Mouse (Mus musculus) layer of hippocampus, adult 8-10 months (tissue): Measurements from ENCODE around the gene Gnai1. TPM values are rescaled to one million over a fixed set of nuclear protein-coding genes. Genes with fewer than 3 reads are reported as not detected.
A peak's percentile ranks its signal among the peaks of the same experiment; 100 is the strongest.

Experiments used
- DNase-seq, 2 experiments: peaks; one replicate each; pipeline ENCODE4 v3.0.0; 2022; ENCODE audit warnings: low spot score in 2 of 2
- total RNA-seq, 4 experiments: library from RNA; stranded (reverse); gene quantifications; 2 replicates each; pipeline ENCODE4 v1.2.4; 2022

The Gnai1 gene
- total RNA-seq, 4 experiments from 2014 or later: 149 to 183 (median 162) TPM

DNA sequence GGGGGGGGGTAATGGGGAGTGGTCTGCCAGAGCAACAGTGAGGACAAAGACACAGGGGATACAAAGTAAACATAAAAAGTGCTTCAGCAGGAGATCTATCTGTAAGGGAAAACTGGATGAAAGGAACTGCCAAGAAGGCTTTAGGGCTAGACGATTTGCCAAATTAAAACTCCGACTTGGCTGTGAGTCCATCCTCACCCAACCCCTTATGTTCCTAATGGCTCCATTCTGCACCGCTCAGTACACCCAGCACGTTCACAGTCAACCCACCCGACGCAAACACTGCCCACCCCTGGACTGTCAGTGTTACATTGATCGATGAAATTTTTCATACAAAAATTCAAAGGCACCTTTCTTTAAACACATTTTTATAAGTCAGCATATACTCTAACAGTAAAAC is 71.5 kb downstream of the Gnai1 start:
- DNase-seq: no peak

DNA sequence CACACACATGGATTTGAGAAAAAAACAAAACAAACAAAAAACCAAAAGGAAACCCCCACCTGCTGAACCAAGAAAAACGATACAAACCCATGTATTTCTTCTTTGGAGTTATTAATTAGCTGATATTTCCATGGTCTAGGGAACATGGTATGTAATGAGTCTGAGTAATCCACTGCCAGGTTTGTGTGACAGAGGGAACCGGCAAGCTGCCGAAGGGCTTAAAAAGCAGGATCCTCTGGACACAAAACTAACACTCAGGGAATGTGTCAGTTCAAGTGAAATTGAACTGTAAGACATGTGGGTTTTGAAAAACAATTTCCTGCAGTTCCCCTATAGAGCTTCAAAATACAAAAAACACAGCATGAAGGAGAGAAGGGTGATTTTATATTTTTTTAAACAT is 72.1 kb downstream of the Gnai1 start:
- no peak for DNase-seq

DNA sequence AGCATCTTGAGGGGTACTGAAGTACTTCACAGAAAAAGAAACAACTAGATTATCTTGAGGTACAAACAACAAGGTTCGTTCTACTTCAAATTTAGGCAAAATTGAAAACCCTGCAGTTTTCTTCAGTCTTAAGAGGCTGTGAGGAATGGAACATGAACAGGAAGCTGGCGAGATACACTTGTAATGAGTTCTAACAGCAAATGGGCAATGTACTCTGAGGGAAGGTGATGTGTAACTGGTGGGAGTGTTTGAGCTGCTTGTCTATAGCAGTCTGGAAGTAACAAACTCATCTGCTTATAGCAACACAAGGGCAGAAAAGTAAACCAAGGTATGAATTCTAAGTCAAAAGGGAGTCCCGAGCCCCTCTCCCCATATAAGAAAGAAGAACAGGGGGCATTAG is 78.1 kb downstream of the Gnai1 start:
- DNase-seq: no peak

DNA sequence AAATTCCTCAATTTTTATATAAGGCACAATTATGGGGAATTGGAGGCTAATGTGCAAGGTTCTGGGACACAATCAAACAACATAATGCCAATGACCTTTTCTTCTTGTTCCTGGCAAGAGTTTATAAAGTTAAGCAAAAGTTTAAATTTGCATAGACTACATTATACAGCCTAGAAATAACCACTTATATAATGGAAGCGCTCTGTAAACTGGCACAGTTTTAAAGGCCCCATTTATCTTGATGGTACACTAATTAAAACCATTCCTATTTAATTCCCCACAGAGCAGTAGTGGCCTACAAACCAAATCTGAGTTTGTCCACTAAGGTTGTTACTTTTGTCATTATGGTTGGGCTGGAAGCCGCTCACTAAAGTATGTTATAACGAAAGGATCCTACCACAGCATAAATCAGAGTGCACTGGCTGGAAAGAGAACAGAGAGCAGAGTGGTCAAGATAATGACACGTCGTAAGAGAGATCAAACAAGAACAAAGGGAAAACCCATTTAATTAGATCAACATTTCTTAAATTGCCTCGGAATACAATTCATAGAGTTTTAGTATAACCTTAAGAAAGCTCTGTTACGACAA is 85.7 kb downstream of the Gnai1 start:
- DNase-seq: no peak

DNA sequence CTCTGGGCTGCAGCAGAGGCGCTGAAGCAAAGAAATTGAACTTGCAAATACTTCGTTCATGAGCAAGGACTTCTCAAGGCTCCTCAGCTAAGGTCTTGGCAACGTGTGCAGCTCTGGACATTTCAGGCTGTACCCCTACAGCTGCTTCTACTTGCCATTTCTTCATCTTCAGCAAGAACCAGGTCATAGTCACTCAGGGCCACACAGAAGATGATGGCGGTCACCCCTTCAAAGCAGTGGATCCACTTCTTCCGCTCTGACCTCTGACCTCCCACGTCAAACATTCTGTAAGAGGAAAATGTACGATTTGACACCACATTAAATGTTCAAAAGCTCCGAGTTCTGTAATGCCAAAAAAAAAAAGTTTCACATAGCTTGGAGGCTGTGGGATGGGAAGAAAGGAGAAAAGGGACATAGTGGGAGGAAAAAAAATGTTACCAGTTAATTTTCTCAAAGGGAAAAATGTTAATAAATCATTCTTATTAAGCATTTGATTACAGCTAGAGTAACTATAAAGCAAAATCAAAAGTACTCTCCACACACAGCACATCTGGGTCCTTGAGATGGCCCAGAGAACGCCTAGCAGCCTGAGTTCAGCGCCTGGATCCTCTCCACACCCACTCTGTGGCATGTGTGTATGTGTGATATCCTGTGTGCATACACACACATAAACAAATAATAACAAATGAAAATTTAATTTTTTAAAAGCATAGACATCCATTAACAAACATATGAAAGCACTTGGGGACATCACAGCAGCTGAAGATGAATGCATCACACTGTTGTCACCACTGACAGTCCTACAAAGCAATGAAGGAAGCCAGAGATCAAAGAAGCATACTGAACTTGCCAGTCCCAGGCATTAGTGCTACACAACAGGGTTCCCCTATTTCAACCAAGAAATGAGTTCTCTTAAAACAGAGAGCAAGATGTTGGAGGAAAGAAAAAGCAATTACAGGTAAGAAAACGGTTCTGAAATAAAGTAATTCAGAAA is 86.6 kb downstream of the Gnai1 start:
- no peak for DNase-seq

DNA sequence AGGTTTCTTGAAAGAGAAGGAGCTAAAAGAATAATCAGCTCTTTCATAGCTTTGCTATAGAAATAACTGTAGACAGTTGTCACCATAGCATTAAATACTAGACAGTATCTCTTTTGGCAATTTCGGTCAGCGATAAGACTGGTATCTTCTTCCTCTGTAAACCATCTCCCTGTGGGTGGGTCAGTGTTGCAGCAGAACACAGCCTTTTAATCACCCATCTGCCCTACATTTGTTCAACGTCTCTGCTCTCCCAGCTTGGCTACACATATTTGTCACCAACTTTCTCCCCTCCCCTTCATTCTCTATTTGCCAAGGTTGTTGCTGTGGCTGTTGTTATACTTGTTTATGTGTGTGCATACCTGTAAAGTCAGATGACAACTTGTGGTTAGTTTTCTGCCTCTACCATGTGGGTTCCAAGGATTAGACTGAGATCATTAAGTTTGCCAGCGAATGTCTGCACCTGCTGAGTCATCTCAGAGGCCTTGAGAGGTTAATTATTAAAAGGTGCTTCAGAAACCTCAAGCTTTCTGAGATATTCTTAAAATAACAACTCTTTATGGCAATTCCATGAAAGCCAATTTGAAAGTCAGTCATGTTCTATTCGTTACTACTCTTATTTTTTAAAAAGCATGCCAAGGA is 109.7 kb downstream of the Gnai1 start:
- DNase-seq: no peak

DNA sequence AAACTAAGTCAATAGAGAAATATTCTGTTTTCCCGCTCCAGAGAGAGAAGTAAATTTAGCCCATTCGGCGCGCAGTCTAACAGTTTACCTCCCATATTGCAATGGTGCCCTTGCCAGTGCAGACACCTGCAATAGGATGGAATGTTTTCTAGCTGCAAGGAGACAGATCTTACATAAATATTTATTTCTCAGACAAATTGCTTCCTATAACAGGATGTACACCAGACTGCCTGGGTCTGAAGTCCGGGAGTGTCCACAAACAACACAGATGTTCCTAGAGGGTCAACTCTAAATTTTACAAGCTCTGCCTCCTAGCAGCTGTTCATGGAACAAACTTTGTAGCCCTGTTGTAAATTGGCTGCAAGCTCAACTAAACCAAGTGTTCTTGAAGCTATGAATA is 111.0 kb downstream of the Gnai1 start:
- DNase-seq: no peak

DNA sequence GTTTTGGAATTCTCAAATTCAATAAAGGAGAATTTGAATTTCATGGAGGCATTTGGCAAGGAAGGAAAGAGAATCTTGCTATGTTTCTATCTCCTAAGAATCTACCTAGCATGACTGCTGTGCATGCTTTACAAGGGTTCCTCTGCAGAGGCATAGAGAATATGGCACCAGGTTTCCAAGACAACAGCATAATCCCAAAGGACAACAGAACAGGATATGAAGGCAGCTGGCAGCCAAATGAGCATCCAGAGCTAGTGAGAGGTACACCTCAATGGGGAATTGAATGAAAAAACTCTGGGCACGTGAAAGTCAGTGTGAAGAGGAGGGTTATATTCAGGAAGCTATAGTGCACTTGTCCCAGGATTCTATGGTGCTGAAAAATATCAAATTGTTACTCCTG is 130.8 kb downstream of the Gnai1 start:
- DNase-seq: no peak

DNA sequence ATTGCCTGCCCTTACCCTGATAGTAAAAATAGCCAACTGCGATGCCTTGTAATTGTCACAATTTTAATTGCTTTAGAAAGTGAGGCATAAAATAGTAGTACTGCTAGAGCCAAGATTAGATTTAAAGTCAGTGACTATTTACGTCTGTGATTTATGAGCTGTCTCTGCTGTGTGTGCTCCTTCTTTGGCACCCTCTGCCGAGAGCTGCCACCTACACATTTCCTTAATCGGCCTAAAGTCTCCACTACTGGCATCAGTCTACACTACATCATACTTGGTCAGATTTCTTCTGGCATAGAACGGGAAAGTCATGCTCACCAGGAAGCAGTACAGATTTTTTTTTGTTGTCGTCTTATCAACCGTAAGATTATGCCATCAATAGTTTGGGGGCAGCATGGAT is 131.3 kb downstream of the Gnai1 start:
- DNase-seq: peak in 1 of 2 experiments; percentile 14

DNA sequence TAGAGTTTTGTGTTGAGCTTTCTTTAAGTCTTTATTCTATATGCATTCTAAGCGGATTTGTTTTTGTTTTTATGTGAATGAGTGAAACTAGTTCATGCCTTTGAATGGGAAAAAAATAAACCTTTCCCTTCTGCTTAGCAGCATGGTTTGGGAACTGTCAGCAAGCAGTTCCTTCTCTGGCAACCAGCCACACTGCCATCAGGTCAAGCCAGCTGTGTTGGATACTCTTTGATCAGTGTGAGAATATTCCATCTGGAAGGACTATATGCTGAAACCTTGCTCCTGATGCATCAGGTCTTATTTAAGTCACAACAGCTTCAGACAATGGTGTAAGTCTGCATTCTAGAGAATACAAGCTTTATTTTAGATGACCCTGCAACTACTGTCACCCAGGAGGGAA is 139.3 kb downstream of the Gnai1 start:
- no peak for DNase-seq

DNA sequence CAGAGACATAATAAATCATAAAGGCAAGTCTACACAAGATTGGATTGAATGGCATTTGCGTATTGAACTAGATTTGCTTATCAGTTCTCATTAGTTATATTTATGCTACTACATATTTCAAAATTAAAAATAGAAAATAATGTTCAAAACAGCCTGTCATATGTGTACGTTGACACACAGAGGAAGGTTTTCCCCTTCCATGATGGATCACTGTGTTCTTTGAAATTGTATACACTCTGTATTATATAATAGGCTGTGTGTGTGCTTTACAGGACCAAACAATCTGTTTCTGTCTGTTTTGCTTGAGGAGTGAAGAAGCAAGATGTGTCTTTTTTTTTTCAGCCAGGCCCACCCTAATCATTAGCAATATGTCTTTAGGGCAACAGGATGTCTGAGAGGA is 141.9 kb downstream of the Gnai1 start:
- DNase-seq: no peak

DNA sequence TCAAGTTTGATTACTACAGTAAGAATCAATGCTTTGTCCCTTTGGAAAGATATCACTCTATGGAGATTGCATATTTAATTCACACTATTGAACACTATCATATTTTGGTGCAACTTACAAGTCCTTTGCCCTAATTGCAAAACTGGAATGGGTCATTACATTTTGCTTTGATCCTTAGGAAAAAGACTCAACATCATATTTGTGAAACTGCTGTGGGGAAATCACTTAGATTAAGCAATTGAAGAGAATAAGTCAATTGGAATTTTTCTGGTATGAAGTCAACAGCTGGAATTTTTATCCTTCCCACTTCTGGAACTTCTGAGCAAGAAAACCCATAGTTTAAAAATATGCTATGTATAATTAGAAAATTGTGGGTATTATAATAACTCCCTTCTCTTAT is 142.3 kb downstream of the Gnai1 start:
- no peak for DNase-seq
